Mouse (Mus musculus) limb, embryonic 13.5 days (tissue): ENCODE results near the gene Smim10l1. TPM values are rescaled to one million over a fixed set of nuclear protein-coding genes. Genes with fewer than 3 reads are reported as not detected.

ENCODE experiments used
- ATAC-seq: fragments of 200-750 bp; cut with Nextera tagmentation; 2 replicates; pipeline ENCODE4 v1.8.0; 2017; ENCODE audit warnings: low read depth, moderate number of reproducible peaks, moderate TSS enrichment; ENCODE audit not compliant: low FRiP score
- H3K27ac ChIP-seq: fragments of 300-500 bp; sonication (generic); 2 replicates; pipeline ENCODE4 v1.5.1; 2015; ENCODE audit warnings: inconsistent platforms, mild to moderate bottlenecking, moderate library complexity
- H3K27me3 ChIP-seq: fragments of 300-500 bp; sonication (generic); 2 replicates; pipeline ENCODE4 v1.6.1; 2015; ENCODE audit warnings: mild to moderate bottlenecking, inconsistent platforms
- H3K36me3 ChIP-seq: fragments of 300-500 bp; sonication (generic); 2 replicates; pipeline ENCODE4 v1.6.1; 2015; ENCODE audit warnings: inconsistent platforms, mild to moderate bottlenecking, moderate library complexity
- H3K4me1 ChIP-seq: fragments of 300-500 bp; sonication (generic); 2 replicates; pipeline ENCODE4 v1.6.1; 2015; ENCODE audit warnings: inconsistent platforms
- H3K4me2 ChIP-seq: fragments of 300-500 bp; sonication (generic); replicated peaks from 2 replicates; pipeline ENCODE4 v1.6.1; 2015; ENCODE audit warnings: inconsistent platforms, mild to moderate bottlenecking, moderate library complexity
- H3K4me3 ChIP-seq: fragments of 300-500 bp; sonication (generic); 2 replicates; pipeline ENCODE4 v1.5.1; 2015; ENCODE audit warnings: moderate library complexity, mild to moderate bottlenecking, inconsistent platforms
- H3K9ac ChIP-seq: fragments of 300-500 bp; sonication (generic); 2 replicates; pipeline ENCODE4 v1.6.1; 2015; ENCODE audit warnings: mild to moderate bottlenecking, inconsistent platforms
- H3K9me3 ChIP-seq: fragments of 300-500 bp; sonication (generic); 2 replicates; pipeline ENCODE4 v1.6.1; 2016; ENCODE audit warnings: inconsistent platforms
- WGBS: fragments of 180-500 bp; shearing (Covaris S2); methylation state at CpG from one replicate; pipeline ENCODE4 v1.1.7; 2015; 5-methylcytosine and 5-hydroxymethylcytosine counted together
- polyA plus RNA-seq: library from polyadenylated mRNA; unstranded; fragments of >200 nt; fragmentation: Nextera tagmentation; extraction: Ambion mirVana; gene quantifications from 2 replicates; pipeline ENCODE4 v1.2.1, GENCODE M21; 2015

The Smim10l1 gene
- polyA plus RNA-seq, result 103 and 115 TPM in 2 replicates

DNA sequence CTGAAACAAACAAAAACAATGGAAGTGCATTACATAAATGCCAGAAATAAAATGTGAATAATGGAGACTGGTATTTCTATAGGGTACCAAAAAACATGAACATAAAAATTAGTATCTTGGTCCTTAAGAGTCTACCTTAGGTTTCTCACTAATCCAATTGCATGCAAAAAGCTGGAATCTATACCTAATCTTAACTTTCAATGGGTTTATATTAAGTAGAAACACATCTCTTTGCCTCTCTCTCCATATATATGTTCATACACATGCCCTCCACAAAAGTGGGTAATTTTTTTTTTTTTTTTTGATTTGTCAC lies at the start of gene Smim10l1:
Gene Smim10l1 (plus strand): TSS at position 301 of the 313 bp plus-strand sequence.
- Histone ChIP-seq H3K27ac (peak within 1 kb of the TSS; percentile 99), H3K4me2 (peak within 1 kb of the TSS; percentile 63), H3K4me3 (peak within 1 kb of the TSS; percentile 69), H3K27me3 (no peaks in the 10 kb centered on the region), H3K36me3 (peaks cover 9% of the 10 kb centered on the region; the same call in 1 of the 2 replicates), H3K9me3 (no peaks in the 10 kb centered on the region), H3K4me1 (no peaks in the 10 kb centered on the region), H3K9ac (peak within 1 kb of the TSS; percentile 93)
- ATAC-seq, result no peak

- ATAC-seq, result no peak
- H3K27ac ChIP-seq, result no peak within 1 kb of the TSS
- H3K9me3 ChIP-seq, result no peaks in the 10 kb centered on the region
These were observed 49.0 kb upstream of the Smim10l1 start, which contains the start of gene Tas2r140 for GRCm38 (mm10) chr6:133055716-133056115. TSS of gene Tas2r140 (minus strand) at chr6:133055816.

DNA sequence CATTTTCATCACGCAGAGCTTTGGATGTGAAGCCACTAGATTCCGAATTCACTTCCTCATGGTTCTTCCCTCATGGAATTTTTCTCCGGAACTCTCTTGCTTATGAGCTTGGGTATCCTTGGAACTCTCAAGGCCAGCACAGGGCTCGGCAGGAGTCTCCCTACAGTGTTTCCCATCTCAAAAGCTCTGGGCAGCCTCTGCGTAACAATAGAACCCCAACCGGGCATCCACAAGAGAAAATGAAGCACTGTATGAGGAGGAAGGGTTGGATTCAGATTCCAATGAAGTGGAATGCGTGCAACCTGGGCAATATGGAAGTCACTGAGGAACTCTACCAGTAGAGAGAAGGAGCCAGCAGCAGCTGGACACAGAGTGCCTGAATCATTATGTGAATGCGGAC lies 12.5 kb upstream of the Smim10l1 start:
- H3K27me3 ChIP-seq, result no peaks in the 10 kb centered on the region
- 86% methylated on average over 8 of the region's 8 CpGs for WGBS
- no peak for ATAC-seq

More at GRCm38 (mm10) chr6:133055716-133056115, 49.0 kb upstream of the Smim10l1 start, which contains the start of gene Tas2r140:
- no peaks in the 10 kb centered on the region for H3K36me3 ChIP-seq
- H3K4me3 ChIP-seq, result no peak within 1 kb of the TSS
- H3K4me1 ChIP-seq, result no peaks in the 10 kb centered on the region
- no peak within 1 kb of the TSS for H3K4me2 ChIP-seq
- no peak within 1 kb of the TSS for H3K9ac ChIP-seq
- H3K27me3 ChIP-seq, result no peaks in the 10 kb centered on the region

GRCm38 (mm10) chr6:133102430-133102829 lies 2.3 kb upstream of the Smim10l1 start:
- Histone ChIP-seq H3K4me1 (no peaks in the 10 kb centered on the region), H3K4me3 (no peak overlapping the region), H3K36me3 (no peaks in the 10 kb centered on the region; the same call in 1 of the 2 replicates), H3K27me3 (no peaks in the 10 kb centered on the region), H3K27ac (no peak overlapping the region), H3K4me2 (no peak overlapping the region), H3K9ac (no peak overlapping the region), H3K9me3 (no peaks in the 10 kb centered on the region)
- WGBS, result 47% methylated on average over 1 of the region's 1 CpGs
- no peak for ATAC-seq

More for the DNA sequence above, 12.5 kb upstream of the Smim10l1 start:
- Histone ChIP-seq H3K4me2 (no peak overlapping the region), H3K9ac (no peak overlapping the region), H3K4me3 (no peak overlapping the region), H3K27ac (no peak overlapping the region), H3K4me1 (no peaks in the 10 kb centered on the region), H3K36me3 (no peaks in the 10 kb centered on the region), H3K9me3 (no peaks in the 10 kb centered on the region)

- H3K27me3 ChIP-seq, result no peaks in the 10 kb centered on the region
- H3K27ac ChIP-seq, result peak overlapping the region; percentile 99
- peak overlapping the region; percentile 93 for H3K9ac ChIP-seq
- peaks cover 14% of the 10 kb centered on the region; the same call in 1 of the 2 replicates for H3K36me3 ChIP-seq
- H3K4me1 ChIP-seq, result no peaks in the 10 kb centered on the region
- under 1% methylated on average over 62 of the region's 62 CpGs for WGBS
- ATAC-seq, result peak; percentile 97
- H3K9me3 ChIP-seq, result no peaks in the 10 kb centered on the region
- H3K4me2 ChIP-seq, result peak overlapping the region; percentile 63
- peak overlapping the region; percentile 69 for H3K4me3 ChIP-seq
These were observed 482 bp downstream of the Smim10l1 start for GRCm38 (mm10) chr6:133104922-133105859.

Other genes with a start within 250 kb of the Smim10l1 start
- gene Tas2r116, start 249.5 kb upstream of the Smim10l1 start, polyA plus RNA-seq, result not detected in 2 replicates
- gene Tas2r110, start 236.9 kb upstream of the Smim10l1 start, polyA plus RNA-seq, result not detected in 2 replicates
- gene Tas2r113, start 211.9 kb upstream of the Smim10l1 start, polyA plus RNA-seq, result not detected in 2 replicates
- not detected in 2 replicates for gene Tas2r125, start 195.3 kb upstream of the Smim10l1 start, polyA plus RNA-seq
- not detected in 2 replicates for gene Tas2r129, start 153.8 kb upstream of the Smim10l1 start, polyA plus RNA-seq
- not detected in 2 replicates for gene Tas2r131, start 147.0 kb upstream of the Smim10l1 start, polyA plus RNA-seq
- not detected in 2 replicates for gene Tas2r109, start 123.9 kb upstream of the Smim10l1 start, polyA plus RNA-seq
- not detected in 2 replicates for gene Tas2r103, start 67.8 kb upstream of the Smim10l1 start, polyA plus RNA-seq
- gene Tas2r140, start 49.1 kb upstream of the Smim10l1 start, polyA plus RNA-seq, result not detected in 2 replicates
- gene 5530400C23Rik, start 187.3 kb downstream of the Smim10l1 start, polyA plus RNA-seq, result not detected in 2 replicates